Mouse (Mus musculus) olfactory bulb, adult 2 months (tissue): ENCODE measurements around the gene Grb7. TPM values are rescaled to one million over a fixed set of nuclear protein-coding genes. Genes with fewer than 3 reads are reported as not detected.

Experiments used
- H3K27ac ChIP-seq: fragments of 200-500 bp; 2 replicates; pipeline ENCODE4 v1.5.1; 2012; ENCODE audit warnings: low read depth, low read length; ENCODE audit not compliant: insufficient read depth
- H3K4me1 ChIP-seq: fragments of 200-500 bp; 2 replicates; pipeline ENCODE4 v1.6.1; 2012; ENCODE audit warnings: low read length; ENCODE audit not compliant: control insufficient read depth, insufficient read depth
- H3K4me3 ChIP-seq: fragments of 200-500 bp; 2 replicates; pipeline ENCODE4 v1.5.1; 2012; ENCODE audit warnings: mild to moderate bottlenecking, low read depth, low read length, moderate library complexity; ENCODE audit not compliant: insufficient read depth
- CTCF ChIP-seq: fragments of 200-500 bp; IDR thresholded peaks from 2 replicates; pipeline ENCODE4 v1.5.1; 2012; ENCODE audit warnings: low read depth, mild to moderate bottlenecking, low read length, moderate library complexity; ENCODE audit not compliant: insufficient read depth
- POLR2A ChIP-seq: fragments of 200-500 bp; IDR thresholded peaks from 2 replicates; pipeline ENCODE4 v1.6.1; 2012; ENCODE audit warnings: mild to moderate bottlenecking, low read depth, low read length, moderate library complexity; ENCODE audit not compliant: insufficient read depth
- WGBS: fragments of 180-500 bp; shearing (Covaris S2); methylation state at CpG from one replicate; pipeline ENCODE4 v1.1.7; 2018; 5-methylcytosine and 5-hydroxymethylcytosine counted together
- polyA plus RNA-seq: library from polyadenylated mRNA; stranded (reverse); fragments of >200 nt; gene quantifications from 2 replicates; pipeline ENCODE4 v1.2.4, GENCODE M21; 2012; ENCODE audit warnings: low replicate concordance; ENCODE audit not compliant: missing spikeins, insufficient read depth, insufficient read length

Grb7 gene
- polyA plus RNA-seq, 1 experiment: not detected

- Histone ChIP-seq H3K4me1 (peaks cover 31% of the 10 kb centered on the region), H3K4me3 (no peak overlapping the region), H3K27ac (no peak overlapping the region)
- no peak for TF ChIP-seq CTCF
- no peak for TF ChIP-seq POLR2A
- WGBS: 41% methylated on average over 2 of the region's 2 CpGs
Observed at GRCm38 (mm10) chr11:98414162-98414561, 32.0 kb upstream of the Grb7 start.

- no peak overlapping the region for H3K27ac ChIP-seq
- 90% methylated on average over 1 of the region's 1 CpGs for WGBS
- peaks cover 38% of the 10 kb centered on the region for H3K4me1 ChIP-seq
- TF ChIP-seq POLR2A (no peak), CTCF (no peak)
- H3K4me3 ChIP-seq: no peak overlapping the region
Observed at GRCm38 (mm10) chr11:98417074-98417473, 29.1 kb upstream of the Grb7 start.

GRCm38 (mm10) chr11:98418273-98418672 is 27.9 kb upstream of the Grb7 start:
- TF ChIP-seq POLR2A: no peak
- no peak for TF ChIP-seq CTCF
- no peak overlapping the region for H3K4me3 ChIP-seq
- peaks cover 27% of the 10 kb centered on the region for H3K4me1 ChIP-seq
- H3K27ac ChIP-seq: peak overlapping the region; percentile 26; the same call in 1 of the 2 replicates
- WGBS: 23% methylated on average over 6 of the region's 6 CpGs

GRCm38 (mm10) chr11:98418939-98419547 is 27.2 kb upstream of the Grb7 start:
- Histone ChIP-seq H3K4me3 (no peak overlapping the region), H3K27ac (peak overlapping the region; percentile 1; the same call in 1 of the 2 replicates)
- 71% methylated on average over 10 of the region's 10 CpGs for WGBS

GRCm38 (mm10) chr11:98426592-98426991 is 19.6 kb upstream of the Grb7 start:
- no peaks in the 10 kb centered on the region for H3K4me1 ChIP-seq

More at GRCm38 (mm10) chr11:98418939-98419547, 27.2 kb upstream of the Grb7 start:
- no peak for TF ChIP-seq CTCF
- no peak for TF ChIP-seq POLR2A
- H3K4me1 ChIP-seq: peaks cover 21% of the 10 kb centered on the region

GRCm38 (mm10) chr11:98428436-98428835 is 17.8 kb upstream of the Grb7 start:
- no peak overlapping the region for H3K27ac ChIP-seq
- no peaks in the 10 kb centered on the region for H3K4me1 ChIP-seq
- no peak overlapping the region for H3K4me3 ChIP-seq
- 84% methylated on average over 5 of the region's 5 CpGs for WGBS
- TF ChIP-seq POLR2A (no peak), CTCF (no peak)

More at GRCm38 (mm10) chr11:98426592-98426991, 19.6 kb upstream of the Grb7 start:
- TF ChIP-seq CTCF: no peak
- no peak for TF ChIP-seq POLR2A
- H3K27ac ChIP-seq: no peak overlapping the region
- WGBS: 94% methylated on average over 7 of the region's 7 CpGs
- H3K4me3 ChIP-seq: no peak overlapping the region

GRCm38 (mm10) chr11:98431743-98432502 is 14.3 kb upstream of the Grb7 start:
- WGBS: 87% methylated on average over 9 of the region's 9 CpGs
- no peak overlapping the region for H3K27ac ChIP-seq
- H3K4me1 ChIP-seq: no peaks in the 10 kb centered on the region
- TF ChIP-seq POLR2A: no peak
- TF ChIP-seq CTCF: no peak
- H3K4me3 ChIP-seq: no peak overlapping the region

GRCm38 (mm10) chr11:98435723-98436122 is 10.5 kb upstream of the Grb7 start:
- TF ChIP-seq POLR2A (no peak), CTCF (no peak)
- Histone ChIP-seq H3K4me3 (no peak overlapping the region), H3K27ac (no peak overlapping the region), H3K4me1 (peaks cover 4% of the 10 kb centered on the region; the same call in 1 of the 2 replicates)
- 92% methylated on average over 9 of the region's 9 CpGs for WGBS

GRCm38 (mm10) chr11:98437441-98437840 is 8.8 kb upstream of the Grb7 start:
- TF ChIP-seq CTCF: no peak
- TF ChIP-seq POLR2A: no peak
- Histone ChIP-seq H3K4me3 (no peak overlapping the region), H3K27ac (no peak overlapping the region), H3K4me1 (peaks cover 4% of the 10 kb centered on the region; the same call in 1 of the 2 replicates)
- WGBS: 88% methylated on average over 6 of the region's 6 CpGs
